Mouse (Mus musculus) activated CD4-positive, CD25-positive, alpha-beta regulatory T cell, adult 4 months (primary cell): ENCODE measurements around the gene Apaf1. TPM values are rescaled to one million over a fixed set of nuclear protein-coding genes. Genes with fewer than 3 reads are reported as not detected.

Experiments
- ATAC-seq: one replicate; pipeline ENCODE4 v1.8.0; 2017
- polyA plus RNA-seq, 2 experiments: library from polyadenylated mRNA; unstranded; fragments of 100-300 nt; shearing (Covaris generic); gene quantifications; one replicate each; pipeline ENCODE4 v1.2.1; 2017

Apaf1 gene
- polyA plus RNA-seq, 2 experiments from 2014 or later: 12.1 to 18.2 TPM

- no peak for ATAC-seq
Measured at GRCm38 (mm10) chr10:90974084-90974483, 108.5 kb downstream of the Apaf1 start.

GRCm38 (mm10) chr10:90970560-90970959 is 112.0 kb downstream of the Apaf1 start:
- no peak for ATAC-seq

GRCm38 (mm10) chr10:90969355-90970174 is 113.0 kb downstream of the Apaf1 start:
- no peak for ATAC-seq

- ATAC-seq: no peak
Measured at GRCm38 (mm10) chr10:90968247-90968646, 114.3 kb downstream of the Apaf1 start.

GRCm38 (mm10) chr10:90966821-90967220 is 115.7 kb downstream of the Apaf1 start:
- no peak for ATAC-seq

GRCm38 (mm10) chr10:90965671-90966315 is 116.8 kb downstream of the Apaf1 start:
- ATAC-seq: no peak

- no peak for ATAC-seq
Measured at GRCm38 (mm10) chr10:90964511-90964910, 118.1 kb downstream of the Apaf1 start.

- ATAC-seq: no peak
Measured at GRCm38 (mm10) chr10:90960374-90960773, 122.2 kb downstream of the Apaf1 start.

GRCm38 (mm10) chr10:90953821-90954220 is 128.7 kb downstream of the Apaf1 start:
- no peak for ATAC-seq

- no peak for ATAC-seq
Measured at GRCm38 (mm10) chr10:90953103-90953709, 129.4 kb downstream of the Apaf1 start.

- no peak for ATAC-seq
Measured at GRCm38 (mm10) chr10:90947608-90948373, 134.8 kb downstream of the Apaf1 start.

- ATAC-seq: no peak
Measured at GRCm38 (mm10) chr10:90947043-90947442, 135.5 kb downstream of the Apaf1 start.

GRCm38 (mm10) chr10:90942001-90942700 is 140.4 kb downstream of the Apaf1 start:
- no peak for ATAC-seq

- ATAC-seq: no peak
Measured at GRCm38 (mm10) chr10:90940521-90941520, 141.7 kb downstream of the Apaf1 start.

Other genes with a start within 250 kb of the Apaf1 start
- gene Ikbip, start 170 bp upstream of the Apaf1 start, polyA plus RNA-seq: 1 to 10 TPM; 4.3 to 4.8 TPM
- gene Slc25a3, start 41.3 kb upstream of the Apaf1 start, polyA plus RNA-seq: 100 to 1,000 TPM; 268 TPM
- gene Tmpo, start 98.5 kb upstream of the Apaf1 start, polyA plus RNA-seq: 10 to 100 TPM; 51.5 to 69.5 TPM